Mouse (Mus musculus) brain, embryonic 14.5 days (tissue): Measurements from ENCODE around the gene Tmem135.

Experiments
- CTCF ChIP-seq: fragments of 200-500 bp; IDR thresholded peaks from 2 replicates; pipeline ENCODE4 v1.5.1; 2012; ENCODE audit warnings: inconsistent platforms, mild to moderate bottlenecking, moderate library complexity, borderline replicate concordance; ENCODE audit not compliant: insufficient read depth, insufficient read length; ENCODE audit errors: extremely low read depth
- POLR2A ChIP-seq: fragments of 200-500 bp; IDR thresholded peaks from 2 replicates; pipeline ENCODE4 v1.6.1; 2012; ENCODE audit warnings: mild to moderate bottlenecking, inconsistent platforms, borderline replicate concordance; ENCODE audit not compliant: poor library complexity, insufficient read depth, insufficient read length, severe bottlenecking; ENCODE audit errors: extremely low read depth

DNA sequence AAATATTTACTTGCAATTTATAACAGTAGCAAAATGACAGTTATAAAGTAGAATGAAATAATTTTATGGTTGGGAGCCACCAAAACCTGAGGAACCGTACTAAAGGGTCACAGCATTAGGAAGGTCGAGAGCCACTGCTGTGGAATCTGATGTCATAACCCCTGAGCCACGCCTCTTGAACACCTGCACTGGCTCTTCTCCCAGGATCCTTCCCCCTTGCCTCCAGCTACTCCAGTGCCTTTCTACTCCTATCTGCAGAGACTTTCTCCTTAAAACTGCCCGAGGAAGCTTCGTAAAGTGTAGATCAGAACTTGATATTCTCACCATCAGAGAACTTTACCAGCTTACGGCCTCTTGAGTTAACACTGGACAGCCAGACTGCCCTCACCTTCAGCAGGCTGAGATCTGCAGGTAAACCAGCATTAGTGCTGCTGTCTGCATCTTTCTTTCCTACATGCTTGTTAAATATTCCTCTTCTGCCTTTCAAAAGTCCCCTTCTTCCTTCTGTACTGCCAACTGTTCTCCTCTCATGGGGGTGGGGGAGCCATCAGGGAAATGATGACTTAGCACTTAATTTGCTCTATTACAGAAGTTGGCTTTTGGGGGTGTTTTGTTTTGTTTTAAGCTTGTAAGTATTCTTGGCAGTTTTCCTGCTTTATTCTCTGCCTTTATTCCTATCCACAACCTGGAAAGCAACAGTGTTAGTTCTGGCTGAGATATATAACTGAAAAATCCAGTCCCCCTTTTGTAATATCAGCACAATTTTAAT, 242.2 kb downstream of the Tmem135 start:
- TF ChIP-seq CTCF: no peak
- no peak for TF ChIP-seq POLR2A
